Mouse (Mus musculus): ENCODE data around the gene Cers6. TPM values are rescaled to one million over a fixed set of nuclear protein-coding genes. Genes with fewer than 3 reads are reported as not detected.

The Cers6 gene
- total RNA-seq, 2 experiments from 2014 or later, result 69.2 to 74.0 TPM

DNA sequence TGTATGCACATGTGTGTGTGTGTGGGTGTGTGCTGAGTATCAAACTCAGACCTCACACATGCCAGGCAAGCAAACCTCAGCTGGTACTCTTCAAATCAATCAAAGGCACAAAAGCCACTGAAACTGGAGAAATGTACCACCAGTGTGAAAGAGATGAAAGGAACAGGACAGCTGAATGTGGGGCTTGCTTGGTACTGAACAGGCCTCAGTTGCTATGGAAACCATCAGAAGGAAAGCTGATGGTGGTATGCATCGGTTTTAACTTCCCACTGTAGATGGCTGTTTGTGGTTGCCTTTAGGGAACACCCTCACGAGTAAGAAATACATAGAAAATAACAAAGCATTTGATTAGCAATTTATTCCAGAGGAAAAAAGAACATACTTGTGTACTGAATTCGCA, 264.2 kb downstream of the Cers6 start:
- intact Hi-C loops (cut with DNase I), result no loop called here
- DNase-seq (ENCODE audit: low spot score in 2 of 2), result no peak

DNA sequence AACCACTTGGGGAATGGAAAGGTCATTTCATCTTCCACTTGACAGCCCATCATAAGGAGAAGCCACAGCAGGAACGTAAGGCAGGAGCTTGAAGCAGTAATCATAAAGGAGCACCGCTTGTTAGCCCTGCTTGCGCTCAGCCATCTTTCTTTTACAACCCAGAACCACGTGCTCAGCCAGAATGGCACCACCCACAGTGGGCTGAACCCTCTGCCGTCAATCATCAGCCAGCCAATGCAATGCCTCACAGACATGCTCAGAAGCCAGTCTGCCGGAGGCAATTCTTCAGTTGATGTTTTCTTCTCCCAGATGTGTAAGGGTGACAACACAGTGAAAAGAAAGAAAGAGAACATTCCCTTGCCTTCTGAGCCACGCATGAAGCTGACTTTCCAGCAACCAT, 267.1 kb downstream of the Cers6 start:
- no peak for DNase-seq (ENCODE audit: low spot score in 2 of 2)
- intact Hi-C loops (cut with DNase I), result no loop called here

DNA sequence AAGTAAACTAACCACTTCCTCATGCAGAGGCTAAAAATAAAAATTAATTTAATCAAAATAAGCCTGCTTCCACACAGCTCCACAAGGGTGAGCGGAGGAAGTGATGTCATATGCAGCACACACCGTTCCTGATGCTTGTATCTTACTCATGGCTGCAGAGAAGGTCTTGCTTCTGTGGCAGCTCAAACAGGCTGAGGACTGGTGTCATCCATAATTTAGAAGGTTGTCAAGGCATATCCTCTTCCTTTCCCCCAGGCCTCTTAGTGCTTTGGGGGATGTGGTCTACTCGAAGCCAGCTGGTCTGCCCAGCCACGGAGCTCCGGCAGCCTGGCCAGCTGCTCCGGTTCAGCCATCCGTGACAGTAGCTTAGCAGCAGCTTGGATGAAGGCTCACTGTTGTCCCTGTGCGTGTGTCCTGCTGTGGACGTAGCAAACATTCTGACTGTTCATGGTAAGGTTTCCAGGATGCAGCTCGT, 267.7 kb downstream of the Cers6 start:
- intact Hi-C loops (cut with DNase I), result no loop called here
- DNase-seq (ENCODE audit: low spot score in 2 of 2), result no peak

DNA sequence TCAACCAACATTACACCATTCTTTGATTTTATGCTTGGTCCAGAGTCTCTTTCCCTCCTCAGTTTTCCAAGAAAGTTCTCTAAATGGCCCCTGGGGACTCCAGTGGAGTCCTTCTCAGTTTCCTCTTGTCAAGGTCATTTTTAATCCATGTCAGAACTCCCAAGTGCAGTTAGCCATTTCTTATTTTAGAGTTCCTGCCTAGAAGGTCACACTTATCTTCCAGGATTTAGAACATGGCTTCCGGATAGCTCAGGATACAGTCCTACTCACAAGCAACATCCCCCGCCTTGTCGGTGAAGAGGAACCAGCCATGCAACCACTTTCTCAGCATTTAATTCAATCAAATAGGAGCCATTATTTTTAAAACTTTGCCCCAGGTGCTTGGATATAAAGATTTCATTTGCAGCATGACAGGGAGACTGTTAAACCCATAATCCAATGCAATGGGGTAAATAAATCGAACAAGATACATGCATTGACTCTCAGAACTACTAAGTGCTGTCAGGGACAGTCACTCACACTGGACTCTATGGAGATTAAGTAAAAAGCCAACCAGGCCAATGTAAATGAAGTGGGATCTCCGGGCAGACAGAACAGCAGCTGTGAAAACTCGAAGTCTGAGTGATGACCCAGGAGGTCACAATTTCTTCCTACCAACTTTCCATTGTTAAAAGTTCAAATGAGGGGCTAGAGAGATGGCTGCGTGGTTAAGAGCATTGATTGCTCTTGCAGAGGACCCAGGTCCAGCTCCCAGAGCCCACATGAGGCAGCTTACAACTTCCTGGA, 268.4 kb downstream of the Cers6 start:
- DNase-seq (ENCODE audit: low spot score in 2 of 2), result no peak
- intact Hi-C loops (cut with DNase I), result no loop called here

DNA sequence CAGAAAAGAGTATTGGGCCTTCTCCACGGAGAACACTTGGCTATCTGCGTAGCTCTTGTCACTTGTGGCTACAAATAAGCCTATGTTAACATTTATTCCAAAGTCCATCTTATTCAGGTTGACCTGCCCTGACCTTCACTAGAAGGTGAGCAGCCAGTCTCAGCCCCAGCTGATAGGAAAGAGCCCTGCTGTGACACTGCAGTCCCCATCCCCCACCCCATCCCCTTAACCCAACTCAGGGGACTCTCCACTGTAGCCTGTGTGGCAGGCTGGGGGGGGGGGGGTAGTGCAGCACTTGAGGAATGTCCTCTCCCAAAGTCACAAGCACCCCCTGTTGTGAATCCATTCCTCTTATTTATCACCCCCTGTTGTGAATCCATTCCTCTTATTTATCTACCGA, 270.8 kb downstream of the Cers6 start:
- no peak for DNase-seq (ENCODE audit: low spot score in 2 of 2)
- intact Hi-C loops (cut with DNase I), result no loop called here

DNA sequence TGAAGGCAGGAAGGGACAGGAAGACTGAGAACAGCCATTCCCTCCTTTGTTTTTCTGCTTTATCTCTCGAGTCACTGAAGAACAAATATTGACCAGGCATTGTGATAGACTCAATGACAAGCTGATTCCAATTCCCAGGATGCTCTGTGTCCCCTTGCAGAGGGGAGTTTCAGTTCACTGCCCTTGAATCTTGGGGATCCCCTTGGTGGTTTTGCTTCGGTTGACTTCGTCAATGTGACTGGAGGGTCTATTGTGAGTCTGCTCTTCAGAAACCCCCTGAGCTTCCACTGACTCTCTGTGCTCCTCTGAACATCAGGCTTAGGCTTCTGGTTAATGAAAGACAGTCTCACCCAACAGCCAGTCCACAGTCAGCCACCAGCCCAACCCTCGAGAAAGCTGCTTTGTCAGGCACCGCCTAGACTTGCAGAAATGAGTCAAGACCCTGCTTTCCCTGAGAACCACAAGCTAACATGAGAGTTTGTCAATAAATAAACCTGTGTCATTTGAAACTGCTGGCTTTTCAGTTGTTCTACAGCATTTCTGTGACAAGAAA, 271.3 kb downstream of the Cers6 start:
- DNase-seq (ENCODE audit: low spot score in 2 of 2), result no peak
- intact Hi-C loops (cut with DNase I), result no loop called here

DNA sequence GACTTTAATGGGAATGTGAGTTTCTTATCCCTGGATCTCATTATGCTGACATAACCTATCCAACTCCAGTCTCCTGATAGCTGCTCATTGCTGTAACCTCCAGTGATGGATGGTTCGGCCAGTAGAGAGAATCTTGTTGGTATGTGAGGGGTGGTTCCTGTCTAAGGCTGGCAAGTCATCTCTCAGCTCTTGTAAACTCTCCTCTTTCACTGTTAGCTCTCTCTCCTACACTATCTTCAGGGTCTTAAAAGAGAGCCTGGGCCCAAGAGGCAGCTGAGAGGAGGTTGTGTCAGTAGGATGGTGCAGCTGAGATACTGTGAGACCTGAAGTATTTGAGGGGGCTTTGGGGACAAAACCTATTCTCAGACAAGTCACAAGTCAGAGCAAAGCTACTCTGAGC, 272.9 kb downstream of the Cers6 start:
- intact Hi-C loops (cut with DNase I), result no loop called here
- no peak for DNase-seq (ENCODE audit: low spot score in 2 of 2)

DNA sequence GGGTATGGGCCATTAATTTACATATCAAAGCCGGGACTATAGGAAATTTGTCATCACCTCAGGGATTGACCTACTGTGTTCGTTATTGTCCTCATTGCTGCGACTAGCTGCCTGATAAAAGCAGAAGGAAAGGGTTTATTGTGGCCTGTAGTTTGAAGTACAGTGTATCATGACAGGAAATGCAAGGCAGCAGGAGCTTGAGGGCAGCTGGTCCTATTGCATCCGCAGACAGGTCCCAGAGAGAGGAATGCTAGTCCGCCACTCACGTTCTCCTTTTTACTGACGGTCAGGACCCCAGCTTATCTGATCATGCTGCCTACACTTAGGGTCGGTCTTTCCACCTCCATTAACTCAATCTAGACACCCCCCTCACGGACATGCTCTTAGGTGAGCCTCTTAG, 273.7 kb downstream of the Cers6 start:
- no peak for DNase-seq (ENCODE audit: low spot score in 2 of 2)
- intact Hi-C loops (cut with DNase I), result no loop called here

DNA sequence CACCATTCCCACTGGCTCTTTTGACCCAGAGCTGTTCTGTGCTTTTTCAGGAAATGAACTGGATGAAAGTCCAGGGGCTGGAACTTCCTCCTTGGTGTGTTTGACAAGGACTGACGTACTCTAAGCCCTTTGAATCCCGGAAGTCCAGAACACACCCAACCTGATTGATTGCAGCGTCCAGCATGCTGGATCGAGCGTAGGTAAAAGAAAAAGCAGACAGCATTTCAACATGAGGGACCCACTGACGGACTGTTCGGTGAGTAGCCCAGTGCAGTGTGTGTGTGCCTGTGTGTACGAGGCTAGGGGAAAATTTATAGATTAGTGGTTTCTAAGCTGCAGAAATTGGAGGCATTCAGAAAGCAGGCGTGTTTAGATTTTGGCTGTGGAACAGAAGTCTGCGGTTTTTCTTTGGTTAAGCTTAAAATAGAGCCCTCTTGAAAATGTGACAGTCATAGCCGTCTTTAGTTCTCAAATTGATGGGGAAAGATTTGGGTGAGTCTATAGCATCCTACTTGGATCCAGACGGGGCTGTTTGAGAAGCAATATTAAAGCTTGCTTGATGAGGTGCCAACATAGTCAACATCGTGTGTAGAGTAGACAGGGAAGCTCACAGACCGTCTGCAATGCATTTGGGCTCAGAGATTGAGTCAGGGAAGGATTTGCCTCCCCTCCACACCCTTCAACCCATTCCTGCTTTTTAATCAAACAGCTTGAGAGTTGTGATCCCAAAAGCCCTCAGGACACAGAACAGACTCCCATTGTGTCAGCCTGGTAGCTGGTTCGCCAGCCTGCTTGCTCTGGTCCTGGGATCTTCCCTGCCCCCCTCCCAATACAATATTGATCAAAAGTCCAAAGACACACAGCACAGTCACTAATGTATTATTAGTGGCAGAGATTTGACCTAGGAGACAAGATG, 274.7 kb downstream of the Cers6 start, which contains the start of gene Nostrin:
Gene Nostrin, plus strand, starts transcription at position 140 of the 916 bp plus-strand sequence.
- DNase-seq (ENCODE audit: low spot score in 2 of 2), result peak; percentile 19 to 36
- intact Hi-C loops (cut with DNase I), result no loop called here

DNA sequence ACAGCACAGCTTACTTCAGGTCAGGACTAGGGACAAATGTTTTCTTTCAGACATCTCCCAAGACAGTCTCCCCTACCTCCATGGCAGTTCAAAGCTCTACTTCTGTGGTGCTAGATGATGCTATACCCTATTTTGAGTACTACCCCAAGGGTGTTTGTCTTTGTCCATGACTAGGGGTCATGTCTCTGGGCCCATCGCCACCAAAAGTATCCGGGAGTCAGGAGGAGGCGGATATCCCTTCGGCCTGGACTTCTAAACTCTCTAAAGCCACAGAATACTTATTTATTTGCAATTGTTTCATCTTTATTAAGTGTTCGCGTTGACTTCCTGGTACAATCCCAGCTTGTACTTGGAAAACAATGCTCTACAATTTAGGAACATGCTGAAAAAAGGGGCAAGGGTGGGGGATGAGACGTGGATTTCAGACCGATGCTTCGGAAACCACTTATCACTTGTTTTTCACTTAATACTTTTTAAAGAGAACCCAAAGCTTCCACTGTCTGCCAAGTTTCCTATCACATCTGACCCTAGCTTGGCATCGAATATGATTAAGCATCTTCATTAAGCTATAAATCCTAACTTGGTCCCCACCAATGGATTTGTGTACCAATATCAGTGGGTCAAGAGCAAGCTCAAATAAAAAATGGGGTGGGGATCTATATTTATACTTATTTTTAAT, 276.3 kb downstream of the Cers6 start:
- DNase-seq (ENCODE audit: low spot score in 2 of 2), result no peak
- intact Hi-C loops (cut with DNase I), result no loop called here

DNA sequence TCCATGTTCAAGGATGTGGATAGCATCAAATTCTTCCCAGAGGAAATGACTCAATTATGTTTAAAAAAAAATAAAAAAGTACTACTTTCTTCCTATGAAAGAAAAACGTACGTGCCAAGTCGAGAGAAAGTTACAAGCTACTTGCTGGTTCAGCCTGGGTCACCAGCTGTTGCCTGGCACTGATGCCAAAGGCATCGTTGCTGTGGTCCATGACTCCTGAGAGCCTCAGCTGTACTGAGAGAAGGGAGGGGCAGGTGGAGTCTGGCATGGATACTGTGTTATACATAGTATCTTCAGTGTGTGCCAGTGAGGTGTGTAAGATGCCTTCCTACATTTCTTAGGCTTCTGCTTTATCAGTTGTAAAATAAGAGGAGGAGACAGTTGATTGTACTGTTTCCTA, 277.5 kb downstream of the Cers6 start:
- peak in 1 of 2 experiments; percentile 18 for DNase-seq (ENCODE audit: low spot score in 2 of 2)
- intact Hi-C loops (cut with DNase I), result no loop called here

DNA sequence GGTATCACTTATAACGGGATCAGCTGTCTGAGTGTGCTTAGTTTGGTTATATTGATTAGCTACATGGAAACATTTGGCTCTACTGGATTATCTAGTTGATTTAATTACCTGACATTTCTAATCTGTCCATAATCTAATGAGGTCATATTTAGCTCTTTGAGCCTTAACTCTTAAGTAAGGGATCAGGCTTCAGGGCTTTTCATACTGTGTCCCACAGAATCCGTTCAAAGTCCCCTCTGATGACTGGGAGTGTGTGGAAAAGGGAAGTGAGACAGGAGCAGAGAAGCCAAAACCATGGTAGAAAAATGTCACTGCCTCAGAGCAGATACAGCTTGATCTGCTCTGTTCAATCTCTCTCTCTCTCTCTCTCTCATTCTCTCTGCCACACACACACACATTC, 279.0 kb downstream of the Cers6 start:
- intact Hi-C loops (cut with DNase I), result no loop called here
- no peak for DNase-seq (ENCODE audit: low spot score in 2 of 2)

DNA sequence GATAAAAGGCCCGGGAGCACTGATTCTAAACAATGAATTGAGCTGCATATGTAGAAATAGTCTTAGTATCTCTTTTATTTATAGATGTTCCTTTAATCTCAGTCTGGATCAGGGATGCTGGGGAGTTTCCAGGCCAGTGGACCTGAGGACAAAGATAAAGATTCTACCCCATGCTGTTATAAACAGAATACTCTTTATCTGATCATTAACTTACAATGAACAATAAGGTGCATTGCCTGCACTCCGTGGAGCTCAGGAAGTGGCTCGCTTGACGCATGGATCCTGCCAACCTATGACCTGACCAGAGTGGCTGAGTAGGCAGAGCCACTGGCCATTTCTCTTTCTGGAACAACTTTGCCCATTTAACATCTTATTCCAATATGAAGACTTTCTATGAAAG, 279.6 kb downstream of the Cers6 start:
- intact Hi-C loops (cut with DNase I), result no loop called here
- DNase-seq (ENCODE audit: low spot score in 2 of 2), result no peak

DNA sequence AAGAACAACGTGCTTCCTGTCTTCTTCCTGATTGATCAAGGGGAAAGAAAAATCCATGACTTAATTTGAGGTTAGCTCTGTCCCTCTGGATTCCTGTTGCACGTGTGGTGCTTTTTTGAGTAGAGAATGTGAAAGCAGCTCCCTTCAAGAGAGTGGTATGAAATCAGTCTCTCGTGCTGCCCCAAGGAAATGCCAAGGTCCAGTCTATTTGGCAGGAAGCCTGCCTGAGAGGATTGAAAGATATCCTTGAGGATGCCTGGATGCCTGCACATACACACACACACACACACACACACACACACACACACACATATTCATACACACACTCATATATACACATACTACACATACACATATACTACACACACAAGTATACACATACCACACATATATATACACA, 287.4 kb downstream of the Cers6 start:
- DNase-seq (ENCODE audit: low spot score in 2 of 2), result no peak
- intact Hi-C loops (cut with DNase I), result no loop called here

DNA sequence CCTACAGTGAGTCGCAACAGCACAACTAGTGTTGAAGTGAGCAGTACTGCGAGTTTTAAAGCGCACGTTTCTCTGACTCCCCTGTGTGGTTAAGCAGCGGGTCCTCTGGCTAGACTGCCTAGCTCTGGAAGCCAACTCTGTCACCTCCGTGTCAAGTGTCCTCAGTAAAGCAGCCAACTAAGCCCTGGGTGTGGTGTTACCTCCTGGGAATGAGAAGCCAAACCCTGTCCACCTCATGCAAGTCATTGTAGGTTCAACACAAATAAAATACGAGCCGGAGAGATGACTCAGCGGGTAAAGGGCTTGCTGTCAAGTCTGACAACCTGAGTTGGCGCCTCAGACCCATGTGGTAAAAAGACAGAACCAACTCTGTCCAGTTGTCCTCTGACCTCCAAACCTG, 287.9 kb downstream of the Cers6 start:
- intact Hi-C loops (cut with DNase I), result no loop called here
- DNase-seq (ENCODE audit: low spot score in 2 of 2), result no peak

DNA sequence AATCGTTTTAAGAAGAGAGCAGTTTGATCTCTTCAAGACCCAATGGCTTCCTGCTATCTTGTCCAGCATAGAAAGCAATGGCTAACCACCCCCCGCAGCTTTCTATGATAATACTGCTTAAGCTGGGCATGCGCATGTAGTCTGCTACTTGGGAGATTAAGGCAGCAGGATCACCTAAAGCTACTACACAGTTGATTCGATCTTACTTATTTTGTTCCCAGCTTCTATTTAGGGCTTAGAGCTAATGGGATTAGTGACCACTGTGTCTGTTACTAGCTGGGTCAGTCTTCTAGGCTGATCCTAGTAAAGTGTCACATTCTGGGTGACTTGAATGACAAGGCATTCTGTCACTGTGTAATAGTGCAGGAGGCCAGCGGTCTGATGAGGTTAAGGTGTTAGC, 289.6 kb downstream of the Cers6 start:
- intact Hi-C loops (cut with DNase I), result no loop called here
- DNase-seq (ENCODE audit: low spot score in 2 of 2), result no peak

DNA sequence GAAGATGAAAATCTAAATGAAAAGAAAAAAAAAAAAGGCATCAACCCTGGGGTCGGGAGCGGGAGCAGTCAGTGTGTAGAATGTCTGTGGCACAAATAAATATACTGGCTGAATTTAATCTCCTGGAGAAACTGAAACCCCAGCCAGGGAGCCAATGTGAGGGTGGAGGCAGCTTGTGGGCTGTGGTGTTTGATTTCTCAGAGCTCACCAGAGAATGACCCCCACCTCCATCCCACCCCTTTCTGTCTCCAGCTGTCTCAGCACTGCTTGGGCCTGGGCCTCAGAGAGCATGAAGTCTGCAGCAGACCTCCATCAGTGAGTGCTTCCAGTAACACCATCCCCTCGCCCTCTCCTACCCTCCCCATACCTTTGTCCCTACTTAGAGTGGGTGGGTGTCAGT, 294.6 kb downstream of the Cers6 start:
- intact Hi-C loops (cut with DNase I), result no loop called here
- no peak for DNase-seq (ENCODE audit: low spot score in 2 of 2)

DNA sequence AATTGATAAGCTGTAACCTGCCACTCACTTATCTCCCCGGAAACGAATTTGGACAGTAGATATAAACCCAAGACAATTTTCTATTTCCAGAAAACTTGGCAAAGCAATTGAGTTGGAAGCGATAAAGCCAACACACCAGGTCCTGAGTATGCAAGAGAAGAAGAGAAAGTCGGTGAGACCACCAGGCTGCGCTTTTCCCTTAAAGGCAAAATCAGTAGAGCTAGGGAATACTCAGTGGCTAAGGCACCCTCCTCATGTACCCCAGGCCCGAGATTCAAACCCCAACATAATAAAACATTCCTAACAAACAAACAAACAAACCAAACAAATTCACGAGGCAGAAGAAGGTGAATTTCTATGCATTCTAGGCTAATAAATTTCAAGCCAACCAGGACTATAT, 295.0 kb downstream of the Cers6 start:
- intact Hi-C loops (cut with DNase I), result no loop called here

DNA sequence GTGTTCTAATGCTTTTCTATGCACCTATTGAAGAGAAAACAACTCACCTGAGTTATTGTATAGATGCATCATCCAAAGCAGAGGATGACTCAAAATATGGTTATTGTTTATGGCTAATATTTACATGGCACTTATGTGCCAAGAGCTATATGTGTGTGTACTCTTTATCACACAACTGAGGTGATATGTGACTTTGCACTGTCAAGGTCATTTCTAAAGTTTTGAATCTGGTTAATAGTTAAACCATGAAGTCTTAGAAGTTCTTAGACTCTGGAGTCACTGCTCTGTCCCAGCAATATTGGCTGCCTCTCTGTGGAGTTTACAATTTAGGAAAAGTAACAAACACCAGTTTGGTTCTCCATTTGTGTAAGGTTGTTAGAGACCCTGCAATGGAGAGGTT, 297.7 kb downstream of the Cers6 start:
- intact Hi-C loops (cut with DNase I), result no loop called here

More for the DNA sequence above, 295.0 kb downstream of the Cers6 start:
- no peak for DNase-seq (ENCODE audit: low spot score in 2 of 2)

More for the DNA sequence above, 297.7 kb downstream of the Cers6 start:
- DNase-seq (ENCODE audit: low spot score in 2 of 2), result no peak

Data from left cerebral cortex, postnatal 14 days (tissue).